Mouse (Mus musculus): ENCODE measurements around the gene Akap2. TPM values are rescaled to one million over a fixed set of nuclear protein-coding genes. Genes with fewer than 3 reads are reported as not detected.
"Not testable (repeated sequence)": the region's sequence is repeated elsewhere in the genome, so short reads cannot be mapped to it uniquely, and the experiment has no call there.

Akap2 gene
- polyA plus RNA-seq, 1 experiment from 2014 or later = 13.0 TPM

DNA sequence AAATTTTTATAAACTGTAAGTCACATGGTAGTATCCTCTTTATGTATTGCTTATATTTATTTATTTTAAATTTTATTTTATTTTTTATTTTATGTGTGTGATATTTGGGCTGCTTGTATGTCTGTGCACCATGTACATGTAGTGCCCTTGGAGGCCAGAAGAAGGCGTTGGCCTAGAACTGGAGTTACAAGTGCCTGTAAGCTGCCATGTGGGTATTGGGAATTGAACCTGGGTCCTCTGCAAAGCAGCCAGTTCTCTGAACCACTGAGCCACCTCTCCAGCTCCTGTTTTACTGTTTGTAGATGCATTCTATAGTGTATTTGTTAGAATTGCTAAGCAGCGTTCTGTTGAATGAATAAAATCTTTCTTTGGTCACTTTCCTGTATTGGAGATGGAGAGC lies 170.8 kb downstream of the Akap2 start:
- WGBS = 93% methylated on average over 2 of the region's 2 CpGs
- Histone ChIP-seq H3K9ac (no peak overlapping the region), H3K27ac (no peak overlapping the region), H3K4me3 (replicated peaks; ENCODE audit: low read length) (no peak overlapping the region), H3K36me3 (replicated peaks; ENCODE audit: control insufficient read depth, insufficient read depth) (0 out of 2 replicates have a peak, but pooled peaks cover 1% of the 10 kb centered on the region), H3K4me2 (replicated peaks) (no peak overlapping the region), H3K9me3 (ENCODE audit: control insufficient read depth, low read length) (no peaks in the 10 kb centered on the region), H3K4me1 (replicated peaks; ENCODE audit: control insufficient read depth, insufficient read depth, low read length) (peaks cover 14% of the 10 kb centered on the region; the same call in 1 of the 2 replicates), H3K27me3 (ENCODE audit: control insufficient read depth, insufficient read depth, low read length) (no peaks in the 10 kb centered on the region)
- ATAC-seq (ENCODE audit: low FRiP score) = no peak
- DNase-seq (ENCODE audit: low spot score) = no peak

DNA sequence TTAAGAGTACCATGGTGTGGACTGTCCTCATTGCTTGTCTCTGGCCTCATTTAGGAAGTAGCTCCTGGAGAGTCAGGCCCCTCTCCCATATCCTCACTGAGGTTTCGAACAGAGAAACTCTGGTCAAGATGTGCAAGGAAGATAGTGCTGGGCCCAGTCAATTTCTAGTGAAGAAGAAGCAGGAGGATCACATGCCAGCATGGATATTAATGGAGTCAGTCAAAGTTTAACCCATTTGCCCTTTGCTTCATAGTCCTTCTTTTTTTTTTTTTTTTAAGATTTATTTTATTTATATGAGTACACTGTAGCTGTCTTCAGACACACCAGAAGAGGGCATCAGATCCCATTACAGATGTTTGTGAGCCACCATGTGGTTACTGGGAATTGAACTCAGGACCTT lies 171.5 kb downstream of the Akap2 start:
- not testable (repeated sequence) for H3K36me3 ChIP-seq (replicated peaks; ENCODE audit: control insufficient read depth, insufficient read depth); H3K9ac ChIP-seq; H3K4me3 ChIP-seq (replicated peaks; ENCODE audit: low read length); ATAC-seq (ENCODE audit: low FRiP score); DNase-seq (ENCODE audit: low spot score); H3K27me3 ChIP-seq (ENCODE audit: control insufficient read depth, insufficient read depth, low read length); H3K9me3 ChIP-seq (ENCODE audit: control insufficient read depth, low read length); H3K27ac ChIP-seq; H3K4me2 ChIP-seq (replicated peaks)
- peaks cover 14% of the 10 kb centered on the region; the same call in 1 of the 2 replicates for H3K4me1 ChIP-seq (replicated peaks; ENCODE audit: control insufficient read depth, insufficient read depth, low read length)
- WGBS = 94% methylated on average over 1 of the region's 1 CpGs

DNA sequence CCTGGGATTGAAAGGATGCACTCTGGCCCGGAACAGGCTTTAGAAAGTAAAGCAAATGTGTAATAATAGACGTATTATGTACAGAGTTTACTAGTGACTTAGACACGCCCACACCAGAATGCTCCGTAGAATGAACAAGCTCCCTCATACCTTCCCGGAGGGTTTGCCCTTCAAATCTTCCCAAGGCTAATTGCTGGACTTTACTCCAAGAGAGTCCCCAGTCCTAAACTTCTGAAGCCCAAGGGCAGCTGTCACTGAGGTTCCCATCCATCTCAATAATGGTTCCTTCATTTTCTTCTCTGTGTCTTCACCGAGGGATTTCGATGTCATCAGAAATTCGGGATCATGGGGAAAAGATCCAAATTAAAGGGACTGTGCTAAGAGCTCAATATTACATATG lies 172.3 kb downstream of the Akap2 start:
- no peak for DNase-seq (ENCODE audit: low spot score)
- no peak overlapping the region for H3K4me3 ChIP-seq (replicated peaks; ENCODE audit: low read length)
- no peak overlapping the region for H3K27ac ChIP-seq
- ATAC-seq (ENCODE audit: low FRiP score) = no peak
- H3K9ac ChIP-seq = no peak overlapping the region
- H3K4me2 ChIP-seq (replicated peaks) = no peak overlapping the region
- H3K27me3 ChIP-seq (ENCODE audit: control insufficient read depth, insufficient read depth, low read length) = no peaks in the 10 kb centered on the region
- H3K4me1 ChIP-seq (replicated peaks; ENCODE audit: control insufficient read depth, insufficient read depth, low read length) = peaks cover 14% of the 10 kb centered on the region; the same call in 1 of the 2 replicates
- H3K36me3 ChIP-seq (replicated peaks; ENCODE audit: control insufficient read depth, insufficient read depth) = 0 out of 2 replicates have a peak, but pooled peaks cover 3% of the 10 kb centered on the region
- no peaks in the 10 kb centered on the region for H3K9me3 ChIP-seq (ENCODE audit: control insufficient read depth, low read length)
- 86% methylated on average over 8 of the region's 8 CpGs for WGBS

DNA sequence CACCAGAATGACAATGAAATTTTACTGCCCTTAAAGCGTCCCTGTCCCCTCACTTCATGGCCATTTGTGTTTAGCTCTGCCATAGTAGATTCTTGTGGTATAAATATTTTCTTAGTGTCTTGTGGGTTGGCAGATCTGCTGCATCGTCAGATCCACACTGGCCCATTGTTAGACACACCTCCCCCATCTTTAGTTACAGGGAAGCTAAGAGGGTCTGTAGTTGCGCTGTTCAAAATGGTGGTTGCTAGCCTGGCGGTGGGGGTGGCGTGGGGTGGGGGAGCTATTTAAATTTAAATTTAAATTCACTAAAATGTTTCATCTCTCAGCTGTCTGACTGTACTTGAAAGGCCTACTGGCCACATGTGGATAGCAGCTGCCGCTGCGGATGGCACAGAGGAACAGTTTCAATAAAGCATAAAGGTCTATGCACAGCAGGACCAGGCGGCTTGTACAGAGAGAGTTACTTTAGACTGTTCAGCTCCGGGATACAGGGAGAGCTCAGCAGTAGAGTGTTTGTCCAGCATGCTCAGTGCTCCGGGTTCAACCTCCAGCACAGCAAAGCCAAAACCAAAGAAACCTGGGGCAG lies 174.6 kb downstream of the Akap2 start:
- WGBS = 51% methylated on average over 10 of the region's 10 CpGs
- Histone ChIP-seq H3K36me3 (replicated peaks; ENCODE audit: control insufficient read depth, insufficient read depth) (0 out of 2 replicates have a peak, but pooled peaks cover 3% of the 10 kb centered on the region), H3K4me2 (replicated peaks) (peak overlapping the region; percentile 4; the same call in 1 of the 2 replicates), H3K4me3 (replicated peaks; ENCODE audit: low read length) (no peak overlapping the region), H3K27ac (no peak overlapping the region), H3K9ac (no peak overlapping the region), H3K27me3 (ENCODE audit: control insufficient read depth, insufficient read depth, low read length) (no peaks in the 10 kb centered on the region), H3K9me3 (ENCODE audit: control insufficient read depth, low read length) (no peaks in the 10 kb centered on the region), H3K4me1 (replicated peaks; ENCODE audit: control insufficient read depth, insufficient read depth, low read length) (peaks cover 11% of the 10 kb centered on the region; the same call in 1 of the 2 replicates)
- no peak for DNase-seq (ENCODE audit: low spot score)
- peak; percentile 51; the same call in 1 of the 2 replicates for ATAC-seq (ENCODE audit: low FRiP score)

DNA sequence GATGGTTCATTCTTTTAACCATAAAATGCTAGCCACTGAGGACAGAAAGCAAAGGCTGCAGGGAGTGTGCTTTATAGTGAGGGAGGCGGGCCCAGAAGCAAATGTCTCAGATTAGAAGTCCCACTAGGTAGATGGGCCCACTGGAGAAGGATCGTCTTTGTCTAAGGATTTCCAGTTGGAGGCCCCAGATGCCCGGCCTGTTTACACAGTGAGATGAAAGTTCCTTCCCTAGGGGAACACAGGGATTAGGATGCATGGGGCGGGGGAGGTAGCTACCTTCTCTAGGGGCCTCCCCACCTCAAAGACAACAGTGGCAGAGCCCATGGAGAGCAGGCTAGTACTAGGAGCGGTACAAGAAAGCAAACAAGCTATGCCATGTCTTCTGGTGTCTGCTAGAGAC lies 177.7 kb downstream of the Akap2 start:
- Histone ChIP-seq H3K9ac (no peak overlapping the region), H3K36me3 (replicated peaks; ENCODE audit: control insufficient read depth, insufficient read depth) (0 out of 2 replicates have a peak, but pooled peaks cover 3% of the 10 kb centered on the region), H3K4me1 (replicated peaks; ENCODE audit: control insufficient read depth, insufficient read depth, low read length) (peaks cover 11% of the 10 kb centered on the region; the same call in 1 of the 2 replicates), H3K9me3 (ENCODE audit: control insufficient read depth, low read length) (no peaks in the 10 kb centered on the region), H3K27ac (no peak overlapping the region), H3K4me3 (replicated peaks; ENCODE audit: low read length) (no peak overlapping the region), H3K4me2 (replicated peaks) (no peak overlapping the region), H3K27me3 (ENCODE audit: control insufficient read depth, insufficient read depth, low read length) (no peaks in the 10 kb centered on the region)
- ATAC-seq (ENCODE audit: low FRiP score) = no peak
- no peak for DNase-seq (ENCODE audit: low spot score)
- WGBS = 55% methylated on average over 5 of the region's 5 CpGs

DNA sequence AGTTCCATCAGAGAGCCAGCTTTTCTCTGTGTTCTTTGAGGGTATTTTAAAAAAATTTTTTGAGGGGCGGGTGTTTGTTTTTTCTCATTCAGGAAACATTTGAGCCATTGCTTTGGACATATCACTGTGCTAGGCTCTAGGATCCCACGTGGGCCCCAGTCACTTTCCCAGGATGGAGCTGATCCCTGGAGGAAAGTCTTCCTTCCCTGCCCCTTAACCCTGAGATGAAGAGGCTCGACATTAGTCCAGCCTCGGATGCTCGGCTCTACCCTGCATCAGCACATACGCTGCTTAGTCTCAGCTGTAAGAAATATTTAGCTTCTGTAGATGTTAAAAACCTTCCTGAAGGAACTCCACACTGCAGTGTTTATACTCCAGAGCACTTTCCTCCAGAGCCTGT lies 178.4 kb downstream of the Akap2 start:
- no peaks in the 10 kb centered on the region for H3K9me3 ChIP-seq (ENCODE audit: control insufficient read depth, low read length)
- H3K9ac ChIP-seq = no peak overlapping the region
- H3K36me3 ChIP-seq (replicated peaks; ENCODE audit: control insufficient read depth, insufficient read depth) = 0 out of 2 replicates have a peak, but pooled peaks cover 3% of the 10 kb centered on the region
- H3K27me3 ChIP-seq (ENCODE audit: control insufficient read depth, insufficient read depth, low read length) = no peaks in the 10 kb centered on the region
- no peak overlapping the region for H3K27ac ChIP-seq
- DNase-seq (ENCODE audit: low spot score) (no peak), ATAC-seq (ENCODE audit: low FRiP score) (no peak)
- no peak overlapping the region for H3K4me2 ChIP-seq (replicated peaks)
- H3K4me3 ChIP-seq (replicated peaks; ENCODE audit: low read length) = no peak overlapping the region
- WGBS = 66% methylated on average over 6 of the region's 6 CpGs
- H3K4me1 ChIP-seq (replicated peaks; ENCODE audit: control insufficient read depth, insufficient read depth, low read length) = peaks cover 11% of the 10 kb centered on the region; the same call in 1 of the 2 replicates

DNA sequence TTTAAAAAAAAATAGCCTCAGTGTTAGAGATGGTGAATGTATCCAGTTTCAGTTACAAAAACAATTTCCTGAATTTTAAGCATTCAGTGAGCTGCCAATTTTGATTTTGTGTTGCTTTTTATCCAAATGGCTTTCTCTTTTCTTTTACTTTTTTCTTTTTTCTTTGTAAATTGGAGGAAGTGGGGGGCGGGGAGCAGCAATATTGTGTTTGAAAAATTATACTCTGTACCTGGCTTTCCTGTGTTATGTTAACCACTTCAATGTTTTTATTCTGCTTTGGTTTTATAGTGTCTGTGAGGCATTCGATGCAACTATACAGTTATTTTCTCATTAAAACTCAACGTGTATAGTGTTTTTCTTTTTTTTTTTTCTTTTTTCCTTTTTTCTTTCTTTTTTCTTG lies 179.2 kb downstream of the Akap2 start:
- H3K36me3 ChIP-seq (replicated peaks; ENCODE audit: control insufficient read depth, insufficient read depth) = 0 out of 2 replicates have a peak, but pooled peaks cover 3% of the 10 kb centered on the region
- no peaks in the 10 kb centered on the region for H3K9me3 ChIP-seq (ENCODE audit: control insufficient read depth, low read length)
- DNase-seq (ENCODE audit: low spot score) (no peak), ATAC-seq (ENCODE audit: low FRiP score) (no peak)
- no peaks in the 10 kb centered on the region for H3K27me3 ChIP-seq (ENCODE audit: control insufficient read depth, insufficient read depth, low read length)
- peaks cover 8% of the 10 kb centered on the region; the same call in 1 of the 2 replicates for H3K4me1 ChIP-seq (replicated peaks; ENCODE audit: control insufficient read depth, insufficient read depth, low read length)
- H3K27ac ChIP-seq = no peak overlapping the region
- 82% methylated on average over 3 of the region's 3 CpGs for WGBS
- no peak overlapping the region for H3K9ac ChIP-seq
- H3K4me3 ChIP-seq (replicated peaks; ENCODE audit: low read length) = no peak overlapping the region
- H3K4me2 ChIP-seq (replicated peaks) = no peak overlapping the region

DNA sequence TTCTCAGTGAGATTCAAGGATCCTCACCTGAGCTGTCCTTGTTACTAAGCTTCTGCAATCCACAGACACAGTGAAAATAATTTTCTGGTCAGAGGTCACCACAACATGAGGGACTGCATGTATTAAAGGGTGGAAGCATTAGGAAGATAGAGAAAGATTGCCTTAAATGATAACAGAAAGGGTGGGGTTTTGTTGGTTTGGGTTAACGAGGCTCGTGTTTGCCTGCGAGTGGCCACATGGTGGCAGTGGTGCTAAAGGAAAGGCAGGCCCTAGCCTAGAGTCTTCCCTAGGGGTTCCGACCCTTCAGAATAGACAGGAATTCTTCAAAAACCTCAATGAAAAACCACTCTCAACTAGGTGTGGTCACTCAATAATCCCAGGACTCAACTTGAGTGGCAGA lies 183.8 kb downstream of the Akap2 start:
- 17% methylated on average over 4 of the region's 4 CpGs for WGBS
- no peak overlapping the region for H3K27ac ChIP-seq

DNA sequence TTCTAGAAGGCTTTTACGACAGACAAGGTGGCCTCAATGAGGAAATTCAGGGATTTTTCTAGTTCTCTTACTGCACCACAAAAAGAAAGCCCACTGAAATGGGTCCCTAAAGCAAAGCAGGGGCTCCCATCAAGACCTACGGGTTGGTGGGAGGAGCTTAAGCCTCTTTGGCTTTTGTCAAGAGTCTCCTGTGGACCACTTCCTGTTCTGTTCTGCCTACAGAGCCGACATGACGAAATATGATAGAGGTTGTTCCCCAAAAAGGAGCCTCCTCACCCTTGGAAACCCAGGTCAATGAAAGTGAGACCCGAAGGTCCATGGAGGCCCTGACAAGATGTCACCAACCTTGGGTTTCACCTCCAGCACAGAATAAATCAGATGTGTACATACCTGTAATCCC lies 185.2 kb downstream of the Akap2 start:
- Histone ChIP-seq H3K36me3 (replicated peaks; ENCODE audit: control insufficient read depth, insufficient read depth) (no peaks in the 10 kb centered on the region), H3K27me3 (ENCODE audit: control insufficient read depth, insufficient read depth, low read length) (no peaks in the 10 kb centered on the region), H3K4me2 (replicated peaks) (no peak overlapping the region), H3K9me3 (ENCODE audit: control insufficient read depth, low read length) (no peaks in the 10 kb centered on the region), H3K9ac (no peak overlapping the region), H3K4me1 (replicated peaks; ENCODE audit: control insufficient read depth, insufficient read depth, low read length) (no peaks in the 10 kb centered on the region), H3K4me3 (replicated peaks; ENCODE audit: low read length) (no peak overlapping the region), H3K27ac (no peak overlapping the region)
- no peak for ATAC-seq (ENCODE audit: low FRiP score)
- 80% methylated on average over 5 of the region's 5 CpGs for WGBS
- no peak for DNase-seq (ENCODE audit: low spot score)

More for the DNA sequence above, 183.8 kb downstream of the Akap2 start:
- H3K36me3 ChIP-seq (replicated peaks; ENCODE audit: control insufficient read depth, insufficient read depth) = no peaks in the 10 kb centered on the region
- no peaks in the 10 kb centered on the region for H3K4me1 ChIP-seq (replicated peaks; ENCODE audit: control insufficient read depth, insufficient read depth, low read length)
- peak; percentile 61; the same call in 1 of the 2 replicates for ATAC-seq (ENCODE audit: low FRiP score)
- no peak overlapping the region for H3K9ac ChIP-seq
- DNase-seq (ENCODE audit: low spot score) = peak; percentile 68
- H3K9me3 ChIP-seq (ENCODE audit: control insufficient read depth, low read length) = no peaks in the 10 kb centered on the region
- H3K4me2 ChIP-seq (replicated peaks) = no peak overlapping the region
- no peaks in the 10 kb centered on the region for H3K27me3 ChIP-seq (ENCODE audit: control insufficient read depth, insufficient read depth, low read length)
- no peak overlapping the region for H3K4me3 ChIP-seq (replicated peaks; ENCODE audit: low read length)
